ENCODE assay signal across 8 mouse cellular contexts in the genomic region with DNA sequence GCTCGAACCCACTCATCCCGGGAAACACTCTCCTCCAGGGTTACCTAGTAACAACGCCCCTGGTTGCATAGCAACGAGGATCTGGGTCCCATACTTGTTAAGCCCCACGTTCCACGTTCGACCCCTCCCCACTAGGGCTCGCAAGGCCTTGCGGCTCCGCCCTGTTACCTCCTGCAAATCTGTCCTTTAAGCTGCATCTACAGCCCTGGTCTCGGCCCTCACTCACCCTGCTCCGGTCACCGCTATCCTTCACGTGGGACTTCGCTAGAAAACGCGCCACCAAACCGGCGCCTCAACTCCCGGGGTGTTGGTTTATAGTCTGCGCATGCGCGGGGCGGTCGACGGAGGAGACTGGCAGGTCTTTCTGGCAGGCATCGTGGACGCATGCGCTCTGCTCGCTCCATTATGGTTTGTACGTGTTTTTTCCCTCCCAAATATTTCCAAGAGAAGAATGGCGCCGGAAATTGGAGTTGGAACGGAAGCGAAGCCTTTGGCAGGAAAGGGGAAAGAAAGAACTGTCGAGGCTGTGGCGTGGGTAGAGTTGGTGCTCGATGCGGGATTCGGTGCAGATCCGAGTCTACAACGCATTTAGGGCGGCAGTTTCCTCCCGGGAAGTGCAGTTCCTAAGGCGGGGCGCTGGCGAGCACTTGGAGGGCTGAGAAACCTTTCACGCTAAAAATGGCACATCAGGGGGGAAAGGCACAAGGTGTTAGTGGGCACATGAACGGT. TPM values are rescaled to one million over a fixed set of nuclear protein-coding genes. Genes with fewer than 3 reads are reported as not detected.
DNase-seq lines count a peak whose midpoint lies in the region; ATAC-seq lines count a peak whose summit lies in the region.

Gene Tmem109 (minus strand): TSS at position 576 of the 729 bp plus-strand sequence.

- peaks cover 4% of the 10 kb centered on the region; the same call in 1 of the 2 replicates for H3K36me3 ChIP-seq in hindbrain, embryonic 12.5 days

- ATAC-seq in hindbrain, embryonic 12.5 days (ENCODE audit: low FRiP score), result peak; percentile 95

- WGBS in hindbrain, embryonic 12.5 days, result under 1% methylated on average over 49 of the region's 49 CpGs

- H3K4me2 ChIP-seq in hindbrain, embryonic 12.5 days (replicated peaks), result peak within 1 kb of the TSS; percentile 86

- H3K9ac ChIP-seq in hindbrain, embryonic 12.5 days, result peak within 1 kb of the TSS; percentile 73

- H3K27ac ChIP-seq in hindbrain, embryonic 12.5 days, result peak within 1 kb of the TSS; percentile 97

- peak; percentile 95 for DNase-seq in Muller cell, postnatal 12 days (ENCODE audit: inconsistent ontology term)
- peak; percentile 97 for DNase-seq in cerebellum, adult 9-11 months
- peak; percentile 89 to 93 for DNase-seq in frontal cortex, postnatal 10 days (ENCODE audit: low spot score in 2 of 2)
- peak; percentile 96 to 97 for DNase-seq in layer of hippocampus, postnatal 14 days (ENCODE audit: low spot score in 2 of 2)
- DNase-seq in lung, postnatal 14 days, result peak; percentile 94
- peak; percentile 88 for DNase-seq in retina, adult 2 months (ENCODE audit: low read depth, low spot score)
- peak; percentile 90 to 92 for DNase-seq in thymus, postnatal 36 days

- H3K4me3 ChIP-seq in hindbrain, embryonic 12.5 days, result peak within 1 kb of the TSS; percentile 58

- H3K9me3 ChIP-seq in hindbrain, embryonic 12.5 days (replicated peaks), result peaks cover 4% of the 10 kb centered on the region; the same call in 1 of the 2 replicates

- H3K4me1 ChIP-seq in hindbrain, embryonic 12.5 days, result peaks cover 17% of the 10 kb centered on the region

- H3K27me3 ChIP-seq in hindbrain, embryonic 12.5 days, result no peaks in the 10 kb centered on the region

RNA-seq across cellular contexts. Expression of gene Tmem109, which starts in this region (rescaled TPM):
- polyA plus RNA-seq in hindbrain, embryonic 12.5 days (2016; fragmentation: Nextera tagmentation; extraction: Ambion mirVana), result 46.0 and 46.2 TPM in 2 replicates
- total RNA-seq in layer of hippocampus, postnatal 14 days (2021), result 10 to 100 TPM; 33.2 to 40.9 TPM

Comparison
In these comparisons a context has a peak if more than half of its experiments do, and no peak if none do; other contexts are left out.
1. Peak in every context shown above with its lines: DNase-seq, ATAC-seq, H3K4me3 ChIP-seq and H3K27ac ChIP-seq.